Mouse (Mus musculus): Measurements from ENCODE around the gene Ikzf4. TPM values are rescaled to one million over a fixed set of nuclear protein-coding genes. Genes with fewer than 3 reads are reported as not detected.

Gene Ikzf4
- polyA plus RNA-seq, 1 experiment: 4.4 TPM

- DNase-seq: no peak
- no peak overlapping the region for H3K4me3 ChIP-seq (replicated peaks; ENCODE audit: extremely low read depth, low read depth, low read length)
- H3K4me1 ChIP-seq (ENCODE audit: control insufficient read depth, insufficient read depth, low read length): no peaks in the 10 kb centered on the region
- no peak for TF ChIP-seq CTCF (IDR thresholded peaks at IDR 0.05; ENCODE audit: insufficient read depth, low read length)
- no peak for TF ChIP-seq POLR2A (IDR thresholded peaks at IDR 0.05; ENCODE audit: borderline replicate concordance, extremely low read depth, low read depth, low read length)
- 66% methylated on average over 3 of the region's 3 CpGs for WGBS
These were observed 19.0 kb upstream of the Ikzf4 start for GRCm38 (mm10) chr10:128664808-128665207.

- TF ChIP-seq POLR2A (IDR thresholded peaks at IDR 0.05; ENCODE audit: borderline replicate concordance, extremely low read depth, low read depth, low read length): no peak
- no peak for TF ChIP-seq CTCF (IDR thresholded peaks at IDR 0.05; ENCODE audit: insufficient read depth, low read length)
- no peak overlapping the region for H3K4me3 ChIP-seq (replicated peaks; ENCODE audit: extremely low read depth, low read depth, low read length)
- no peak for DNase-seq
- H3K4me1 ChIP-seq (ENCODE audit: control insufficient read depth, insufficient read depth, low read length): no peaks in the 10 kb centered on the region
- 46% methylated on average over 5 of the region's 5 CpGs for WGBS
These were observed 17.8 kb upstream of the Ikzf4 start for GRCm38 (mm10) chr10:128663441-128664220.

GRCm38 (mm10) chr10:128662465-128662864 lies 16.7 kb upstream of the Ikzf4 start:
- no peaks in the 10 kb centered on the region for H3K4me1 ChIP-seq (ENCODE audit: control insufficient read depth, insufficient read depth, low read length)
- H3K4me3 ChIP-seq (replicated peaks; ENCODE audit: extremely low read depth, low read depth, low read length): no peak overlapping the region
- TF ChIP-seq CTCF (IDR thresholded peaks at IDR 0.05; ENCODE audit: insufficient read depth, low read length) (no peak), POLR2A (IDR thresholded peaks at IDR 0.05; ENCODE audit: borderline replicate concordance, extremely low read depth, low read depth, low read length) (no peak)
- DNase-seq: no peak

GRCm38 (mm10) chr10:128659490-128659889 lies 13.7 kb upstream of the Ikzf4 start:
- TF ChIP-seq CTCF (IDR thresholded peaks at IDR 0.05; ENCODE audit: insufficient read depth, low read length) (no peak), POLR2A (IDR thresholded peaks at IDR 0.05; ENCODE audit: borderline replicate concordance, extremely low read depth, low read depth, low read length) (no peak)
- DNase-seq: no peak
- 55% methylated on average over 9 of the region's 9 CpGs for WGBS

GRCm38 (mm10) chr10:128657844-128658243 lies 12.1 kb upstream of the Ikzf4 start:
- TF ChIP-seq POLR2A (IDR thresholded peaks at IDR 0.05; ENCODE audit: borderline replicate concordance, extremely low read depth, low read depth, low read length) (no peak), CTCF (IDR thresholded peaks at IDR 0.05; ENCODE audit: insufficient read depth, low read length) (no peak)
- no peak for DNase-seq
- 53% methylated on average over 9 of the region's 9 CpGs for WGBS

More at GRCm38 (mm10) chr10:128659490-128659889, 13.7 kb upstream of the Ikzf4 start:
- no peaks in the 10 kb centered on the region for H3K4me1 ChIP-seq (ENCODE audit: control insufficient read depth, insufficient read depth, low read length)
- H3K4me3 ChIP-seq (replicated peaks; ENCODE audit: extremely low read depth, low read depth, low read length): no peak overlapping the region

GRCm38 (mm10) chr10:128656731-128657130 lies 10.9 kb upstream of the Ikzf4 start:
- TF ChIP-seq POLR2A (IDR thresholded peaks at IDR 0.05; ENCODE audit: borderline replicate concordance, extremely low read depth, low read depth, low read length) (no peak), CTCF (IDR thresholded peaks at IDR 0.05; ENCODE audit: insufficient read depth, low read length) (no peak)
- WGBS: 72% methylated on average over 1 of the region's 1 CpGs
- no peaks in the 10 kb centered on the region for H3K4me1 ChIP-seq (ENCODE audit: control insufficient read depth, insufficient read depth, low read length)
- no peak for DNase-seq
- H3K4me3 ChIP-seq (replicated peaks; ENCODE audit: extremely low read depth, low read depth, low read length): no peak overlapping the region

More at GRCm38 (mm10) chr10:128657844-128658243, 12.1 kb upstream of the Ikzf4 start:
- Histone ChIP-seq H3K4me1 (ENCODE audit: control insufficient read depth, insufficient read depth, low read length) (no peaks in the 10 kb centered on the region), H3K4me3 (replicated peaks; ENCODE audit: extremely low read depth, low read depth, low read length) (no peak overlapping the region)

- WGBS: 64% methylated on average over 3 of the region's 3 CpGs
- DNase-seq: no peak
- TF ChIP-seq CTCF (IDR thresholded peaks at IDR 0.05; ENCODE audit: insufficient read depth, low read length) (no peak), POLR2A (IDR thresholded peaks at IDR 0.05; ENCODE audit: borderline replicate concordance, extremely low read depth, low read depth, low read length) (no peak)
- H3K4me1 ChIP-seq (ENCODE audit: control insufficient read depth, insufficient read depth, low read length): no peaks in the 10 kb centered on the region
- H3K4me3 ChIP-seq (replicated peaks; ENCODE audit: extremely low read depth, low read depth, low read length): no peak overlapping the region
These were observed 9.5 kb upstream of the Ikzf4 start for GRCm38 (mm10) chr10:128655254-128655653.

- TF ChIP-seq CTCF (IDR thresholded peaks at IDR 0.05; ENCODE audit: insufficient read depth, low read length): no peak
- no peak for TF ChIP-seq POLR2A (IDR thresholded peaks at IDR 0.05; ENCODE audit: borderline replicate concordance, extremely low read depth, low read depth, low read length)
- no peak for DNase-seq
- Histone ChIP-seq H3K4me1 (ENCODE audit: control insufficient read depth, insufficient read depth, low read length) (no peaks in the 10 kb centered on the region), H3K4me3 (replicated peaks; ENCODE audit: extremely low read depth, low read depth, low read length) (no peak overlapping the region)
- WGBS: 63% methylated on average over 4 of the region's 4 CpGs
These were observed 8.1 kb upstream of the Ikzf4 start for GRCm38 (mm10) chr10:128653866-128654265.

- H3K4me1 ChIP-seq (ENCODE audit: control insufficient read depth, insufficient read depth, low read length): no peaks in the 10 kb centered on the region
- WGBS: 13% methylated on average over 12 of the region's 13 CpGs
- no peak for DNase-seq
- peak overlapping the region; percentile 19 for H3K4me3 ChIP-seq (replicated peaks; ENCODE audit: extremely low read depth, low read depth, low read length)
- TF ChIP-seq POLR2A (IDR thresholded peaks at IDR 0.05; ENCODE audit: borderline replicate concordance, extremely low read depth, low read depth, low read length): no peak
- TF ChIP-seq CTCF (IDR thresholded peaks at IDR 0.05; ENCODE audit: insufficient read depth, low read length): no peak
These were observed 623 bp upstream of the Ikzf4 start for GRCm38 (mm10) chr10:128646139-128647089.
